Mouse (Mus musculus): ENCODE measurements around the gene Olfr338. TPM values are rescaled to one million over a fixed set of nuclear protein-coding genes. Genes with fewer than 3 reads are reported as not detected.
"Not testable (repeated sequence)": the region's sequence is repeated elsewhere in the genome, so short reads cannot be mapped to it uniquely, and the experiment has no call there.

Gene Olfr338
- polyA plus RNA-seq (2015; fragmentation: Nextera tagmentation; extraction: Ambion mirVana): not detected in 2 replicates

DNA sequence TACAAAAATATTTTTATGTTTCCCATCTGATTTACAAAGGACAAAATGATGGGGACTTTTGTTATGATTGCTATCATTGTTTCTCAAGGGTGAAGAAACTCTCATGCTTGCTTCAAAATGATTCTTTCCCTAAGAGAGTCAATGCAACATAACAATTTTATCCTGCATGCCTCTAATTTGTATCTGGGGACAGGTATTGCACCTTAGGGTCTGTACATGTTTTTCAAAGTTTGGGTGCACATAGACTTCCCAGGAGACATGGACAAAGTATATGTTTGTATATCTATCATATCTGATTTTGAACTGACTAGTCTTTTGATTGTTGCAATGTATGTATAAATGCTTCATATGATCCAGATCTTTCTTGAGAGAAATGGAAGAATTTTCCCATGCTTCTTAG, at the start of gene Olfr338:
Gene Olfr338 (plus strand): TSS at position 301 of the 400 bp plus-strand sequence.
- H3K27ac ChIP-seq (ENCODE audit: low read length): no peak within 1 kb of the TSS
- H3K9me3 ChIP-seq (ENCODE audit: low read length): no peaks in the 10 kb centered on the region
- no peak for TF ChIP-seq EP300 (IDR thresholded peaks at IDR 0.05)
- no peak for TF ChIP-seq CTCF (IDR thresholded peaks at IDR 0.05)
- DNase-seq (ENCODE audit: low spot score) (no peak), ATAC-seq (no peak)
- H3K9ac ChIP-seq (replicated peaks; ENCODE audit: low read depth): no peak within 1 kb of the TSS
- no peak within 1 kb of the TSS for H3K4me2 ChIP-seq (replicated peaks; ENCODE audit: low read depth, low read length)
- H3K27me3 ChIP-seq (replicated peaks; ENCODE audit: insufficient read depth, low read length): no peaks in the 10 kb centered on the region
- no peaks in the 10 kb centered on the region for H3K4me1 ChIP-seq (ENCODE audit: insufficient read depth, low read depth, low read length)
- H3K36me3 ChIP-seq (ENCODE audit: insufficient read depth, low read length): no peaks in the 10 kb centered on the region
- H3K4me3 ChIP-seq (ENCODE audit: low read depth, low read length): no peak within 1 kb of the TSS

DNA sequence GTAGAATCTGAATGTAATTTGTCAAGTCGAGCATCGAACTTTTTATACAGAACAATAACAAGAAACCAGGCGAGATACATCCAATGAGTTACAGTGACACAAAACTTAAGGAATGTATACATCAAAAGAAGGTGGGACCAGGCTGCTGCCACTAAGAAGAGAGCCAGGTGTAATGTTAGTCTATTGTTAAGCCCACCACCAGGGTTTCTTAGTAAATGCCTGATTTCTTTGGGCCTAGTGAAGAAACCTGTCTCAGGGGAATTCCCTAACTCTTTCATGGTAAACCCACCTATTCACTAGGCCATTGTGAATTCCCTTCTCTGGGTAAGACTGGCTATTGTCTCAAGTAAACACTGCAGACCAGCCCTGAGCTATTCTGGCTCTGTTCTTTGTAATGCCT, 41.9 kb downstream of the Olfr338 start:
- not testable (repeated sequence) for H3K4me2 ChIP-seq (replicated peaks; ENCODE audit: low read depth, low read length); H3K4me1 ChIP-seq (ENCODE audit: insufficient read depth, low read depth, low read length); H3K9me3 ChIP-seq (ENCODE audit: low read length); ATAC-seq; H3K27ac ChIP-seq (ENCODE audit: low read length); H3K36me3 ChIP-seq (ENCODE audit: insufficient read depth, low read length); DNase-seq (ENCODE audit: low spot score); H3K27me3 ChIP-seq (replicated peaks; ENCODE audit: insufficient read depth, low read length); H3K9ac ChIP-seq (replicated peaks; ENCODE audit: low read depth); H3K4me3 ChIP-seq (ENCODE audit: low read depth, low read length)
- 79% methylated on average over 3 of the region's 3 CpGs for WGBS

DNA sequence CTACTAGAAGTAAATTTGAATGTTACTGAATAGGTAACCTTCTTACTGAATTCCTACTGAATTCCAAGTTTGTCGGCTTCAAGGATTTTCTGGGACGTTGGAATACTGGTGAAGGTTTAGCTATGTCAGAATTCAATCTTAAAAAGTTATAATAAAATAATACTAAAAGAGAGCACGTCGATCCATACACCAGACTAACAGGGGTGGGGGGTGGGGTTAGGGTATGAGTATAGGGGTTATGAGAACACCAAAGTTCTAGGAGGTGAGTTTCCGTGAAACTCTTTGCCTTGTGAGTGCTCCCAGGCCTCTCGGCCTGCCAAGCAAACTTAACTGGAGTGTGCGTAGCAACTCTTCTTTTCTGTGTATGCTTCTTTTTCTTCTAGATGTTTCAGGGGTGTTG, 42.3 kb downstream of the Olfr338 start:
- not testable (repeated sequence) for H3K4me2 ChIP-seq (replicated peaks; ENCODE audit: low read depth, low read length); H3K27me3 ChIP-seq (replicated peaks; ENCODE audit: insufficient read depth, low read length); H3K9me3 ChIP-seq (ENCODE audit: low read length); H3K4me1 ChIP-seq (ENCODE audit: insufficient read depth, low read depth, low read length); H3K36me3 ChIP-seq (ENCODE audit: insufficient read depth, low read length); H3K9ac ChIP-seq (replicated peaks; ENCODE audit: low read depth); H3K4me3 ChIP-seq (ENCODE audit: low read depth, low read length); DNase-seq (ENCODE audit: low spot score); H3K27ac ChIP-seq (ENCODE audit: low read length); ATAC-seq
- 88% methylated on average over 7 of the region's 7 CpGs for WGBS

DNA sequence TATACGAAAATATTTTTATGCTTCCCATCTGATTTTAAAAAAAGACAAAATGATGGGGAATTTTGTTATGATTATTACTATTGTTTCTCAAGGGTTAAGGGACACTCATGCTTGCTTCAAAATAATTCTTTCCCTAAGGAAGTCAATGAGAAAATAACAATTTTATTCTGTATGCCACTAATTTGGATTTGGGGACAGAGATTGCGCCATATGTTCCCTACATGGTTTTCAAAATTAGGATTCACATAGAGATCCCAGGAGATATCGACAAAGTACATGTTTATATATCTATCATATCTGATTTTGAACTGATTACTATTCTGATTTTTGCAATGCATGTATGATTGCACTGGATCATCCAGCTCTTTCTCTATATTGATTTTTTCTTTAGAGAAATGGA, 45.3 kb downstream of the Olfr338 start, which contains the start of gene Olfr339:
Gene Olfr339 (plus strand): TSS at position 301 of the 400 bp plus-strand sequence.
- Histone ChIP-seq H3K4me2 (replicated peaks; ENCODE audit: low read depth, low read length) (no peak within 1 kb of the TSS), H3K9ac (replicated peaks; ENCODE audit: low read depth) (no peak within 1 kb of the TSS)
- 80% methylated on average over 3 of the region's 3 CpGs for WGBS

More for the DNA sequence above, 45.3 kb downstream of the Olfr338 start, which contains the start of gene Olfr339:
- no peaks in the 10 kb centered on the region for H3K36me3 ChIP-seq (ENCODE audit: insufficient read depth, low read length)
- H3K9me3 ChIP-seq (ENCODE audit: low read length): no peaks in the 10 kb centered on the region
- H3K4me3 ChIP-seq (ENCODE audit: low read depth, low read length): no peak within 1 kb of the TSS
- no peaks in the 10 kb centered on the region for H3K27me3 ChIP-seq (replicated peaks; ENCODE audit: insufficient read depth, low read length)
- H3K4me1 ChIP-seq (ENCODE audit: insufficient read depth, low read depth, low read length): no peaks in the 10 kb centered on the region
- no peak for DNase-seq (ENCODE audit: low spot score)
- ATAC-seq: no peak
- no peak within 1 kb of the TSS for H3K27ac ChIP-seq (ENCODE audit: low read length)
- TF ChIP-seq EP300 (IDR thresholded peaks at IDR 0.05) (no peak), CTCF (IDR thresholded peaks at IDR 0.05) (no peak)

Other genes with a start within 250 kb of the Olfr338 start
- gene Mrrf, start 237.1 kb upstream of the Olfr338 start, polyA plus RNA-seq (2015; fragmentation: Nextera tagmentation; extraction: Ambion mirVana): 24.2 and 27.2 TPM in 2 replicates
- 60.5 and 64.2 TPM in 2 replicates for gene Rbm18, start 236.7 kb upstream of the Olfr338 start, polyA plus RNA-seq (2015; fragmentation: Nextera tagmentation; extraction: Ambion mirVana)
- 111 and 116 TPM in 2 replicates for gene Ptgs1, start 143.1 kb upstream of the Olfr338 start, polyA plus RNA-seq (2015; fragmentation: Nextera tagmentation; extraction: Ambion mirVana)
- gene Olfr339, start 45.4 kb downstream of the Olfr338 start, polyA plus RNA-seq (2015; fragmentation: Nextera tagmentation; extraction: Ambion mirVana): not detected in 2 replicates
- not detected in 2 replicates for gene Olfr340, start 79.1 kb downstream of the Olfr338 start, polyA plus RNA-seq (2015; fragmentation: Nextera tagmentation; extraction: Ambion mirVana)
- not detected in 2 replicates for gene Olfr341, start 108.9 kb downstream of the Olfr338 start, polyA plus RNA-seq (2015; fragmentation: Nextera tagmentation; extraction: Ambion mirVana)
- gene Olfr342, start 151.5 kb downstream of the Olfr338 start, polyA plus RNA-seq (2015; fragmentation: Nextera tagmentation; extraction: Ambion mirVana): not detected in 2 replicates
- not detected in 2 replicates for gene Olfr344, start 193.1 kb downstream of the Olfr338 start, polyA plus RNA-seq (2015; fragmentation: Nextera tagmentation; extraction: Ambion mirVana)